Mouse (Mus musculus) layer of hippocampus, adult 2 months (tissue): Measurements from ENCODE around the gene Smarca4. TPM values are rescaled to one million over a fixed set of nuclear protein-coding genes. Genes with fewer than 3 reads are reported as not detected.
A peak's percentile ranks its signal among the peaks of the same experiment; 100 is the strongest.
"Not testable (repeated sequence)": the region's sequence is repeated elsewhere in the genome, so short reads cannot be mapped to it uniquely, and the experiment has no call there.

ENCODE experiments used
- DNase-seq, 2 experiments: peaks; one replicate each; pipeline ENCODE4 v3.0.0; 2022; ENCODE audit warnings: low spot score in 2 of 2
- H3K27ac ChIP-seq: fragments of 200-600 bp; 2 replicates; pipeline ENCODE4 v1.8.1; 2022
- H3K4me3 ChIP-seq: fragments of 200-600 bp; 2 replicates; pipeline ENCODE4 v1.8.1; 2022; ENCODE audit warnings: mild to moderate bottlenecking
- CTCF ChIP-seq: fragments of 200-600 bp; conservative IDR thresholded peaks from 2 replicates; pipeline ENCODE4 v1.8.1; 2022; ENCODE audit warnings: antibody characterized with exemption, mild to moderate bottlenecking, moderate library complexity
- total RNA-seq, 2 experiments: library from RNA; stranded (reverse); gene quantifications; 2 replicates each; pipeline ENCODE4 v1.2.3; 2021

Gene Smarca4
- total RNA-seq, 2 experiments from 2014 or later, result 114 to 115 TPM

DNA sequence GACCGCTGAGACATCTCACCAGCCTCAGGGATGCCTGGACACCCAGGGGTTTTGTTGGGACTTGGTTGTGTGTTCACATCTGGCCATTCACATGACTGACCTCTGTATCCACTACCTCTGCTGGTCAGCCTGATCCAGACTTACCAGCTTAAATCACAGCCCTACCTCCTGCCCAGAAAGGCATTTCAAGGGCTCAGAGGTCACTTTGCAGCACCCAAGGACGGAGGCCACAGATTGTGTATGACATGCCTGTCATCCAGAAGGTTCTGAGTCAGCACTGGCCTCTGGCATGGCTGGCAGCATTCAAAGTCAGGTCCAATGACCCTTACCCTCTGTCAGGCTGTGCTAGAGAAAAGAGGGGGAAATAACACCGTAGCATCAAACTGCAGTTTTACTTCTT is 74.1 kb downstream of the Smarca4 start:
- Histone ChIP-seq H3K4me3 (no peak overlapping the region), H3K27ac (no peak overlapping the region)
- TF ChIP-seq CTCF, result no peak
- no peak for DNase-seq

DNA sequence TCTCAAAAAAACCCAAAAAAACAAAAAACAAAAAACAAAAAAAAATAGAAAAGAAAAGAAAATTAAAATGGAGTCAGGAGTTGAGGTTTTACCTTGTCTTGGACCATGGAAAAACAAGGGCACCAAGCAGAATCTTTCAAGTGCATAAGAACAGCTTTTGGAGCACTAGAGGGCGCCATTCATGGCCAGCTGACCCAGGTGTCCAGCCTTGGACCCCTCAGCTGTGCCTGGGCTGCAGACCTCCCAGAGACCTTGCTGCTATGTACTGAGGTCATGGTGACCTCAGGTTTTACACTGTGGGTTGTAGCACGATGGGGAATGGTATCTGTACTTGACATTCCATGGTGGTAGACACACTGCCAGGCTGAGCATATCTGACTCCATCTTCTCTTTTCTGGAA is 75.9 kb downstream of the Smarca4 start:
- DNase-seq, result no peak
- peak; percentile 77 for TF ChIP-seq CTCF
- H3K27ac ChIP-seq, result no peak overlapping the region
- no peak overlapping the region for H3K4me3 ChIP-seq

GRCm38 (mm10) chr9:21692491-21692890 is 76.5 kb downstream of the Smarca4 start:
- no peak overlapping the region for H3K4me3 ChIP-seq
- no peak for TF ChIP-seq CTCF
- no peak for DNase-seq

GRCm38 (mm10) chr9:21694071-21694470 is 78.1 kb downstream of the Smarca4 start:
- no peak overlapping the region for H3K27ac ChIP-seq
- H3K4me3 ChIP-seq, result no peak overlapping the region
- no peak for DNase-seq
- no peak for TF ChIP-seq CTCF

More at GRCm38 (mm10) chr9:21692491-21692890, 76.5 kb downstream of the Smarca4 start:
- H3K27ac ChIP-seq, result no peak overlapping the region

- no peak for DNase-seq
- no peak overlapping the region for H3K27ac ChIP-seq
- TF ChIP-seq CTCF, result no peak
- no peak overlapping the region for H3K4me3 ChIP-seq
These were observed 79.3 kb downstream of the Smarca4 start for GRCm38 (mm10) chr9:21695229-21695792.

- no peak for TF ChIP-seq CTCF
- DNase-seq, result no peak
- Histone ChIP-seq H3K4me3 (no peak overlapping the region), H3K27ac (no peak overlapping the region)
These were observed 81.2 kb downstream of the Smarca4 start for GRCm38 (mm10) chr9:21697121-21697520.

GRCm38 (mm10) chr9:21699280-21699679 is 83.3 kb downstream of the Smarca4 start:
- not testable (repeated sequence) for H3K4me3 ChIP-seq, H3K27ac ChIP-seq, DNase-seq
- peak; percentile 45 for TF ChIP-seq CTCF

GRCm38 (mm10) chr9:21701091-21701490 is 85.1 kb downstream of the Smarca4 start:
- Histone ChIP-seq H3K4me3 (no peak overlapping the region), H3K27ac (no peak overlapping the region)
- DNase-seq, result no peak
- no peak for TF ChIP-seq CTCF

- no peak for TF ChIP-seq CTCF
- H3K27ac ChIP-seq, result no peak overlapping the region
These were observed 87.5 kb downstream of the Smarca4 start for GRCm38 (mm10) chr9:21703494-21703893.

DNA sequence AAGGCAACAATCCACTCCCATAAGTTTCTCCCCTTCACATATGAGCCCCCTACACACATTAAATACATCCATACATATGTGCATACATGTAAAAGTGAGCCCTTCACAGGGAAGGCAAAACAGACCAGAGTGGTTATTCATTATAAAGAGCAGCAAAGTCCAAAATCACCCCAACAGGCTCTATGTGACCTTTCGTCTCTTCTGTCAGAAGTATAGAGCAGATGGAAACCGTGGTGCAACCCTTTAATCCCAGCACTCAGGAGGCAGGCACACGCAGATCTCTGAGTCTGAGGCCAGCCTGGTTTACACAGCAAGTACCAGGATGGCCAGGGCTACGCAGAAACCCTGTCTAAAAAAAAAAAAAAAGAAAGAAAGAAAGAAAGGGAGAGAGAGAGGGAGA is 90.1 kb downstream of the Smarca4 start:
- no peak for TF ChIP-seq CTCF
- H3K4me3 ChIP-seq, result no peak overlapping the region
- no peak overlapping the region for H3K27ac ChIP-seq
- DNase-seq, result no peak

More at GRCm38 (mm10) chr9:21703494-21703893, 87.5 kb downstream of the Smarca4 start:
- H3K4me3 ChIP-seq, result no peak overlapping the region
- DNase-seq, result no peak

- Histone ChIP-seq H3K27ac (no peak overlapping the region), H3K4me3 (no peak overlapping the region)
- DNase-seq, result no peak
- no peak for TF ChIP-seq CTCF
These were observed 90.8 kb downstream of the Smarca4 start for GRCm38 (mm10) chr9:21706586-21707265.

GRCm38 (mm10) chr9:21709340-21709739 is 93.4 kb downstream of the Smarca4 start:
- Histone ChIP-seq H3K27ac (no peak overlapping the region), H3K4me3 (no peak overlapping the region)
- DNase-seq, result no peak
- TF ChIP-seq CTCF, result no peak

- TF ChIP-seq CTCF, result no peak
- Histone ChIP-seq H3K27ac (no peak overlapping the region), H3K4me3 (no peak overlapping the region)
- no peak for DNase-seq
These were observed 99.3 kb downstream of the Smarca4 start for GRCm38 (mm10) chr9:21715298-21715697.

GRCm38 (mm10) chr9:21717015-21717414 is 101.0 kb downstream of the Smarca4 start:
- Histone ChIP-seq H3K27ac (no peak overlapping the region), H3K4me3 (no peak overlapping the region)
- TF ChIP-seq CTCF, result no peak
- no peak for DNase-seq
